Mouse (Mus musculus): ENCODE data around the gene Gm10638. TPM values are rescaled to one million over a fixed set of nuclear protein-coding genes. Genes with fewer than 3 reads are reported as not detected.
A peak's percentile ranks its signal among the peaks of the same experiment; 100 is the strongest.

The Gm10638 gene
- polyA plus RNA-seq (2014; fragmentation: Nextera tagmentation; extraction: Ambion mirVana) = 4.6 and 5.5 TPM in 2 replicates

GRCm38 (mm10) chr8:86745221-86745934 is at the start of gene Gm10638, which contains the start of gene Siah1a:
TSS of gene Gm10638 (plus strand) at chr8:86745699.
TSS of gene Siah1a (minus strand) at chr8:86745934.
- WGBS = 1% methylated on average over 68 of the region's 88 CpGs
- peak; percentile 73 for ATAC-seq (ENCODE audit: insufficient number of reproducible peaks, insufficient read depth, low FRiP score, low read depth)
- H3K36me3 ChIP-seq (ENCODE audit: control insufficient read depth, insufficient read depth, low read length) = no peaks in the 10 kb centered on the region

GRCm38 (mm10) chr8:86695703-86696102 is 49.8 kb upstream of the Gm10638 start:
- Histone ChIP-seq H3K4me2 (ENCODE audit: low read length) (no peak overlapping the region), H3K36me3 (ENCODE audit: control insufficient read depth, insufficient read depth, low read length) (peaks cover 17% of the 10 kb centered on the region; the same call in 1 of the 2 replicates), H3K9me3 (ENCODE audit: control insufficient read depth, low read length) (no peaks in the 10 kb centered on the region), H3K4me3 (ENCODE audit: control insufficient read depth in 1 of 2, insufficient read depth in 1 of 2, low read depth in 1 of 2, low read length in 2 of 2) (no peak overlapping the region), H3K9ac (ENCODE audit: low read length) (no peak overlapping the region), H3K27ac (replicated peaks in 1 of 2; ENCODE audit: control insufficient read depth in 1 of 2, insufficient read depth in 1 of 2, low read depth in 2 of 2, low read length in 2 of 2) (no peak overlapping the region), H3K4me1 (ENCODE audit: control insufficient read depth in 2 of 2, insufficient read depth in 2 of 2, low read length in 2 of 2) (peaks cover 0 to 5% of the 10 kb centered on the region in 2 experiments; a peak in 3 of 4 replicates), H3K27me3 (ENCODE audit: control insufficient read depth, insufficient read depth, low read length) (no peaks in the 10 kb centered on the region)
- ATAC-seq (ENCODE audit: insufficient number of reproducible peaks, insufficient read depth, low FRiP score, low read depth) = no peak
- 92% methylated on average over 2 of the region's 2 CpGs for WGBS

More at GRCm38 (mm10) chr8:86745221-86745934, at the start of gene Gm10638, which contains the start of gene Siah1a:
- H3K9ac ChIP-seq (ENCODE audit: low read length) = peak within 1 kb of the TSS; percentile 99
- peak within 1 kb of the TSS; percentile 88 to 93 for H3K4me3 ChIP-seq (ENCODE audit: control insufficient read depth in 1 of 2, insufficient read depth in 1 of 2, low read depth in 1 of 2, low read length in 2 of 2)
- peak within 1 kb of the TSS; percentile 85 for H3K4me2 ChIP-seq (ENCODE audit: low read length)
- H3K27ac ChIP-seq (replicated peaks in 1 of 2; ENCODE audit: control insufficient read depth in 1 of 2, insufficient read depth in 1 of 2, low read depth in 2 of 2, low read length in 2 of 2) = peak within 1 kb of the TSS; percentile 88 to 97
- peaks cover 2 to 41% of the 10 kb centered on the region in 2 experiments; a peak in 3 of 4 replicates for H3K4me1 ChIP-seq (ENCODE audit: control insufficient read depth in 2 of 2, insufficient read depth in 2 of 2, low read length in 2 of 2)
- H3K27me3 ChIP-seq (ENCODE audit: control insufficient read depth, insufficient read depth, low read length) = no peaks in the 10 kb centered on the region
- H3K9me3 ChIP-seq (ENCODE audit: control insufficient read depth, low read length) = no peaks in the 10 kb centered on the region

- Histone ChIP-seq H3K9ac (ENCODE audit: low read length) (no peak overlapping the region), H3K4me3 (ENCODE audit: control insufficient read depth in 1 of 2, insufficient read depth in 1 of 2, low read depth in 1 of 2, low read length in 2 of 2) (no peak overlapping the region), H3K4me2 (ENCODE audit: low read length) (no peak overlapping the region), H3K27ac (replicated peaks in 1 of 2; ENCODE audit: control insufficient read depth in 1 of 2, insufficient read depth in 1 of 2, low read depth in 2 of 2, low read length in 2 of 2) (peak overlapping the region; percentile 6 to 61; a peak in 3 of 4 replicates), H3K36me3 (ENCODE audit: control insufficient read depth, insufficient read depth, low read length) (peaks cover 14% of the 10 kb centered on the region; the same call in 1 of the 2 replicates), H3K4me1 (ENCODE audit: control insufficient read depth in 2 of 2, insufficient read depth in 2 of 2, low read length in 2 of 2) (peaks cover 0 to 5% of the 10 kb centered on the region in 2 experiments), H3K27me3 (ENCODE audit: control insufficient read depth, insufficient read depth, low read length) (no peaks in the 10 kb centered on the region), H3K9me3 (ENCODE audit: control insufficient read depth, low read length) (no peaks in the 10 kb centered on the region)
- WGBS = 28% methylated on average over 1 of the region's 1 CpGs
- peak; percentile 35; the same call in 1 of the 2 replicates for ATAC-seq (ENCODE audit: insufficient number of reproducible peaks, insufficient read depth, low FRiP score, low read depth)
Observed at GRCm38 (mm10) chr8:86698811-86699421, 46.6 kb upstream of the Gm10638 start.

GRCm38 (mm10) chr8:86699471-86699870 is 46.0 kb upstream of the Gm10638 start:
- no peaks in the 10 kb centered on the region for H3K9me3 ChIP-seq (ENCODE audit: control insufficient read depth, low read length)
- no peak overlapping the region for H3K27ac ChIP-seq (replicated peaks in 1 of 2; ENCODE audit: control insufficient read depth in 1 of 2, insufficient read depth in 1 of 2, low read depth in 2 of 2, low read length in 2 of 2)
- peaks cover 0 to 5% of the 10 kb centered on the region in 2 experiments for H3K4me1 ChIP-seq (ENCODE audit: control insufficient read depth in 2 of 2, insufficient read depth in 2 of 2, low read length in 2 of 2)
- peaks cover 14% of the 10 kb centered on the region; the same call in 1 of the 2 replicates for H3K36me3 ChIP-seq (ENCODE audit: control insufficient read depth, insufficient read depth, low read length)
- no peak overlapping the region for H3K4me2 ChIP-seq (ENCODE audit: low read length)
- no peaks in the 10 kb centered on the region for H3K27me3 ChIP-seq (ENCODE audit: control insufficient read depth, insufficient read depth, low read length)
- no peak for ATAC-seq (ENCODE audit: insufficient number of reproducible peaks, insufficient read depth, low FRiP score, low read depth)
- H3K9ac ChIP-seq (ENCODE audit: low read length) = no peak overlapping the region
- 84% methylated on average over 12 of the region's 12 CpGs for WGBS
- no peak overlapping the region for H3K4me3 ChIP-seq (ENCODE audit: control insufficient read depth in 1 of 2, insufficient read depth in 1 of 2, low read depth in 1 of 2, low read length in 2 of 2)

GRCm38 (mm10) chr8:86702453-86702852 is 43.0 kb upstream of the Gm10638 start:
- no peak overlapping the region for H3K4me3 ChIP-seq (ENCODE audit: control insufficient read depth in 1 of 2, insufficient read depth in 1 of 2, low read depth in 1 of 2, low read length in 2 of 2)
- peaks cover 7% of the 10 kb centered on the region; the same call in 1 of the 2 replicates for H3K36me3 ChIP-seq (ENCODE audit: control insufficient read depth, insufficient read depth, low read length)
- no peaks in the 10 kb centered on the region for H3K27me3 ChIP-seq (ENCODE audit: control insufficient read depth, insufficient read depth, low read length)
- WGBS = 85% methylated on average over 3 of the region's 3 CpGs
- ATAC-seq (ENCODE audit: insufficient number of reproducible peaks, insufficient read depth, low FRiP score, low read depth) = no peak
- no peak overlapping the region for H3K9ac ChIP-seq (ENCODE audit: low read length)
- H3K4me2 ChIP-seq (ENCODE audit: low read length) = no peak overlapping the region
- H3K27ac ChIP-seq (replicated peaks in 1 of 2; ENCODE audit: control insufficient read depth in 1 of 2, insufficient read depth in 1 of 2, low read depth in 2 of 2, low read length in 2 of 2) = no peak overlapping the region
- no peaks in the 10 kb centered on the region for H3K9me3 ChIP-seq (ENCODE audit: control insufficient read depth, low read length)
- H3K4me1 ChIP-seq (ENCODE audit: control insufficient read depth in 2 of 2, insufficient read depth in 2 of 2, low read length in 2 of 2) = peaks cover 0 to 5% of the 10 kb centered on the region in 2 experiments

- Histone ChIP-seq H3K4me3 (ENCODE audit: control insufficient read depth in 1 of 2, insufficient read depth in 1 of 2, low read depth in 1 of 2, low read length in 2 of 2) (no peak overlapping the region), H3K27ac (replicated peaks in 1 of 2; ENCODE audit: control insufficient read depth in 1 of 2, insufficient read depth in 1 of 2, low read depth in 2 of 2, low read length in 2 of 2) (no peak overlapping the region), H3K9ac (ENCODE audit: low read length) (no peak overlapping the region), H3K9me3 (ENCODE audit: control insufficient read depth, low read length) (no peaks in the 10 kb centered on the region), H3K36me3 (ENCODE audit: control insufficient read depth, insufficient read depth, low read length) (peaks cover 20% of the 10 kb centered on the region), H3K27me3 (ENCODE audit: control insufficient read depth, insufficient read depth, low read length) (no peaks in the 10 kb centered on the region), H3K4me1 (ENCODE audit: control insufficient read depth in 2 of 2, insufficient read depth in 2 of 2, low read length in 2 of 2) (no peaks in the 10 kb centered on the region; a peak in 1 of 4 replicates), H3K4me2 (ENCODE audit: low read length) (no peak overlapping the region)
- ATAC-seq (ENCODE audit: insufficient number of reproducible peaks, insufficient read depth, low FRiP score, low read depth) = no peak
- 77% methylated on average over 3 of the region's 3 CpGs for WGBS
Observed at GRCm38 (mm10) chr8:86705317-86705716, 40.2 kb upstream of the Gm10638 start.

- 76% methylated on average over 5 of the region's 5 CpGs for WGBS
- no peaks in the 10 kb centered on the region; a peak in 1 of 4 replicates for H3K4me1 ChIP-seq (ENCODE audit: control insufficient read depth in 2 of 2, insufficient read depth in 2 of 2, low read length in 2 of 2)
- no peaks in the 10 kb centered on the region for H3K9me3 ChIP-seq (ENCODE audit: control insufficient read depth, low read length)
- H3K4me3 ChIP-seq (ENCODE audit: control insufficient read depth in 1 of 2, insufficient read depth in 1 of 2, low read depth in 1 of 2, low read length in 2 of 2) = no peak overlapping the region
- ATAC-seq (ENCODE audit: insufficient number of reproducible peaks, insufficient read depth, low FRiP score, low read depth) = no peak
- H3K27me3 ChIP-seq (ENCODE audit: control insufficient read depth, insufficient read depth, low read length) = no peaks in the 10 kb centered on the region
- no peak overlapping the region for H3K9ac ChIP-seq (ENCODE audit: low read length)
- peaks cover 28% of the 10 kb centered on the region for H3K36me3 ChIP-seq (ENCODE audit: control insufficient read depth, insufficient read depth, low read length)
- no peak overlapping the region for H3K4me2 ChIP-seq (ENCODE audit: low read length)
- no peak overlapping the region for H3K27ac ChIP-seq (replicated peaks in 1 of 2; ENCODE audit: control insufficient read depth in 1 of 2, insufficient read depth in 1 of 2, low read depth in 2 of 2, low read length in 2 of 2)
Observed at GRCm38 (mm10) chr8:86706756-86707155, 38.7 kb upstream of the Gm10638 start.

Measured in heart, embryonic 14.5 days (tissue).